Mouse (Mus musculus) heart, embryonic 14.5 days (tissue): Measurements from ENCODE around the gene Gsta4. TPM values are rescaled to one million over a fixed set of nuclear protein-coding genes. Genes with fewer than 3 reads are reported as not detected.
"Not testable (repeated sequence)": the region's sequence is repeated elsewhere in the genome, so short reads cannot be mapped to it uniquely, and the experiment has no call there.

Experiments used
- ATAC-seq: fragments of 200-750 bp; cut with Nextera tagmentation; 2 replicates; pipeline ENCODE4 v1.8.0; 2017; ENCODE audit warnings: low read depth, moderate TSS enrichment; ENCODE audit not compliant: insufficient number of reproducible peaks, insufficient read depth, low FRiP score
- H3K27ac ChIP-seq, 2 experiments: fragments of 200-500 bp in 1 of 2; fragments of 300-500 bp in 1 of 2; sonication (generic) in 1 of 2; replicated peaks in 1 of 2; 2 replicates each; pipeline ENCODE4 v1.5.1; 2012 to 2014; ENCODE audit warnings: low read depth in 2 of 2, low read length in 2 of 2, control low read depth in 1 of 2, mild to moderate bottlenecking in 1 of 2, mixed read lengths in 1 of 2; ENCODE audit not compliant: control insufficient read depth in 1 of 2, insufficient read depth in 1 of 2
- H3K27me3 ChIP-seq: fragments of 300-500 bp; sonication (generic); 2 replicates; pipeline ENCODE4 v1.6.1; 2014; ENCODE audit warnings: mild to moderate bottlenecking, low read length, control low read depth; ENCODE audit not compliant: control insufficient read depth, insufficient read depth
- H3K36me3 ChIP-seq: fragments of 300-500 bp; sonication (generic); 2 replicates; pipeline ENCODE4 v1.6.1; 2014; ENCODE audit warnings: mild to moderate bottlenecking, control low read depth, low read length, mixed read lengths; ENCODE audit not compliant: control insufficient read depth, insufficient read depth
- H3K4me1 ChIP-seq, 2 experiments: fragments of 200-500 bp in 1 of 2; fragments of 300-500 bp in 1 of 2; sonication (generic) in 1 of 2; 2 replicates each; pipeline ENCODE4 v1.6.1; 2012 to 2014; ENCODE audit warnings: low read length in 2 of 2, control low read depth in 1 of 2, mixed read lengths in 1 of 2; ENCODE audit not compliant: control insufficient read depth in 2 of 2, insufficient read depth in 2 of 2
- H3K4me2 ChIP-seq: fragments of 300-500 bp; sonication (generic); 2 replicates; pipeline ENCODE4 v1.6.1; 2014; ENCODE audit warnings: mild to moderate bottlenecking, low read length
- H3K4me3 ChIP-seq, 2 experiments: fragments of 200-500 bp in 1 of 2; fragments of 300-500 bp in 1 of 2; sonication (generic) in 1 of 2; 2 replicates each; pipeline ENCODE4 v1.5.1; 2012 to 2014; ENCODE audit warnings: low read length in 2 of 2, mild to moderate bottlenecking in 2 of 2, control low read depth in 1 of 2, low read depth in 1 of 2, moderate library complexity in 1 of 2; ENCODE audit not compliant: control insufficient read depth in 1 of 2, insufficient read depth in 1 of 2
- H3K9ac ChIP-seq: fragments of 300-500 bp; sonication (generic); 2 replicates; pipeline ENCODE4 v1.6.1; 2014; ENCODE audit warnings: mild to moderate bottlenecking, low read length
- H3K9me3 ChIP-seq: fragments of 300-500 bp; sonication (generic); 2 replicates; pipeline ENCODE4 v1.6.1; 2016; ENCODE audit warnings: low read length, control low read depth; ENCODE audit not compliant: control insufficient read depth
- WGBS: fragments of 180-500 bp; shearing (Covaris S2); extraction: QIAGEN DNeasy Blood & Tissue Kit; methylation state at CpG from one replicate; pipeline ENCODE4 v1.1.7; 2014; 5-methylcytosine and 5-hydroxymethylcytosine counted together
- polyA plus RNA-seq: library from polyadenylated mRNA; unstranded; fragments of >200 nt; fragmentation: Nextera tagmentation; extraction: Ambion mirVana; gene quantifications from 2 replicates; pipeline ENCODE4 v1.2.1, GENCODE M21; 2014

Gsta4 gene
- polyA plus RNA-seq, 1 experiment from 2014 or later: 80.3 TPM

DNA sequence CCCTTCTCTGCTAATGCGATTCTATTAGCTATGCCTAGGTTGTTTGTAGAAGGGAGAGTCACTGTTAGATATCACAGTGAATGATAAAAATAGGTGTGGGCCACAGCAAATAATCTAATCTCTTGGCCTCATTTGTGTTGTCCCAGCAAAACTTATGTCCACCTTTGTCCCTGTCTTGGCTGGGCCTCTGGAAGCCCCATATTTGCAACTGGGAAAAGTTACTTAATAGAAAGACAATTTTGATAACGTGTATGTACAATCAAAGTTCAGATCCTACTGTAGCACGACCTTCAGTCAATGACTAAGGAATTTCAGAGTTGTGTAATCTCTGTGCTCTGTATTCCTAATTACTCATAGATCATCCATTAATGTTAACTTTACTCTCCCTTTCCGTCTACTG lies 34.5 kb downstream of the Gsta4 start:
- ATAC-seq: no peak
- peaks cover 9 to 11% of the 10 kb centered on the region in 2 experiments for H3K4me1 ChIP-seq
- no peaks in the 10 kb centered on the region for H3K9me3 ChIP-seq
- no peak overlapping the region for H3K4me2 ChIP-seq
- H3K27me3 ChIP-seq: no peaks in the 10 kb centered on the region
- WGBS: 53% methylated on average over 4 of the region's 4 CpGs
- H3K36me3 ChIP-seq: no peaks in the 10 kb centered on the region
- H3K27ac ChIP-seq: no peak overlapping the region
- no peak overlapping the region for H3K9ac ChIP-seq
- H3K4me3 ChIP-seq: no peak overlapping the region

DNA sequence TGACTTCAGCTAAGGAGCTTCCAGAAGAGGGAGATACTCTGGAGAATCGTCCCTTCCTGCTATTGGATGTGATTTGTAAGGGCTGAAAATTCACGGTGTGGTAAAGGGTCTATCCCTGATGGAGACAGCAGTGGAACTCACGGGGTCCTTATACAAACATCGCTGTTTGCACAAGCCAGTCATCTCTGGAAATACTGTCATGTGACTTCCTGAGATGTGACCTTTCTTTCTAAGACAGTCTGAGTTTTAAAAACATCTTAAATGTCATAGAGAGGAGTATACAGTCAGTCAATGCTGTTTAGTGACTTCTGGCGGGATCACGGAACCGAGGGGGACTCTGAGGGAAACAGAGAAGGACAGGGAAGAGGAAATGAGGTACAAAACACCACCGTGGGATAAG lies 40.0 kb downstream of the Gsta4 start:
- Histone ChIP-seq H3K27me3 (no peaks in the 10 kb centered on the region), H3K9me3 (no peaks in the 10 kb centered on the region), H3K9ac (no peak overlapping the region), H3K36me3 (no peaks in the 10 kb centered on the region), H3K4me1 (peaks cover 6 to 7% of the 10 kb centered on the region in 2 experiments; a peak in 3 of 4 replicates), H3K4me2 (no peak overlapping the region), H3K27ac (no peak overlapping the region), H3K4me3 (no peak overlapping the region)
- 57% methylated on average over 8 of the region's 8 CpGs for WGBS
- no peak for ATAC-seq

DNA sequence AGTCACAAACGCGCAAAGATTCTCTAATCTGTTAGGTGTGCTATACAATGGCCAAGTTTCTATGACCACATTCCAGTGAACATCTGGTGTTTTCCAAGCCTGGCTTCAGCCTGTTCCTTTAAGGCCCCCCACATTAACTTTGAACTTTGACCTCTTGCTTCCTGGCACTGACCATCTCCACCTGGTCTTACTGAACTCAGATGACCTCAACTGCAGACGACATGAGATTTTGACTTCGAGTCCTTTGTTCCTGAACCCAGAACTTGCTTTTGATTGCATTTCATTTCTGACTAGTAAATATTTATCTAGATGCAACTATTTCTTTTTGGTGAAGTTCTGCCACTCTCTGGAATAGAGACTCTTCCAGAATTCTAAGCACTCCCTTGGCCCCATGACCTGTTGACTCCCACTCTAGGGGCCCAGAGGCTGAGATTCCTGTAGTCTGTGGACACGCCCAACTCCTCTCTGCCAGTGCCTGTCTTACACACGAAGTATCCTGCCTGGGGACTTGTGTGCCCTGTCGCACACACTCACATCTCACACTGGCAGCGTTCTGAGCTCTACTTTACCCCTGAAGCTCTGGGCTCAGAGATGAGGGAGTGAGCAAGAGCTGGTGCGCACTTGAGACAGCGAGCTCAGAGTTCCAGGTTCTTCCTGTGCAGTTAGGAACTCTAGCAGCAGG lies 40.8 kb downstream of the Gsta4 start:
- Histone ChIP-seq H3K9ac (no peak overlapping the region), H3K36me3 (no peaks in the 10 kb centered on the region), H3K9me3 (no peaks in the 10 kb centered on the region), H3K4me3 (no peak overlapping the region), H3K27me3 (no peaks in the 10 kb centered on the region), H3K27ac (no peak overlapping the region), H3K4me1 (peaks cover 6 to 7% of the 10 kb centered on the region in 2 experiments; a peak in 3 of 4 replicates), H3K4me2 (no peak overlapping the region)
- 72% methylated on average over 10 of the region's 10 CpGs for WGBS
- no peak for ATAC-seq

DNA sequence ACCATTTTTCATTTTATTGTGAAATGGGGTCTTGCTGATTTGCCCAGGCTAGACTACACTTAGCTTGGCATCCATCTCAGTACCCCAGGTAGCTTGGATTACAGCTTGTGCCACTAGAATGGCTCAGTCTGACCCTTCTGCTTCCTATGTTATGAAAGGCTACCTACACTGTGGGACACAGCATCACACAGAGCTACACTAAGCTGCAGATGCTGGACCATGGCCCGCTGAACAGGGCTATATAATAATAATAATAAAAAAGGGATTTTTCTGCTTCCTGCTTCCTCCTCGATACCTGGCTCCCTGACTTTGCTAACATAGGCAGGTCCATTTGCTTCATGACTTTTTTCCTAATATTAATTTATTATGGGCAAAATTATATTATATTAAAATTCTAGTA lies 41.8 kb downstream of the Gsta4 start:
- H3K9me3 ChIP-seq: no peaks in the 10 kb centered on the region
- no peaks in the 10 kb centered on the region for H3K27me3 ChIP-seq
- no peak overlapping the region for H3K27ac ChIP-seq
- ATAC-seq: no peak
- peaks cover 6 to 7% of the 10 kb centered on the region in 2 experiments; a peak in 3 of 4 replicates for H3K4me1 ChIP-seq
- no peak overlapping the region for H3K4me2 ChIP-seq
- H3K9ac ChIP-seq: no peak overlapping the region
- no peak overlapping the region for H3K4me3 ChIP-seq
- WGBS: 92% methylated on average over 2 of the region's 2 CpGs
- no peaks in the 10 kb centered on the region for H3K36me3 ChIP-seq

DNA sequence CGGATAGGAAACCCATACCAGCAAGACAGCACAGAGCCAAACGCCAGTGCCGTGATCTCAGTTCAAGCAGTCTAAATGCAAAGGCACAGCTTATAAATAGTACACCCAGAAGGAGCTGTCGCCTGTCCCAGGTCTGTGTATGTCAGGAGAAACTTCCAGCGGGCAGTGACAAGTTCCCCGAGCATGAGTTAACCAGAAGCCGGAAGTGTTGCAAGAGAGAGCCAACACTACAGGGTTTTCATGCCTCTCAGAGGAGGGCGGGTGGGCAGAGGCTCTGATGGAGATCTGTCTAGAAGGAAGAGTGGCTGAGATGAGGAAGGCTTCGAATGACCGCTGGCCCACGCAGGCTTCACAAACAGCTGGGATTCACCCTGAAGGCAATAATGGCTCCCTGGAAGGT lies 42.7 kb downstream of the Gsta4 start:
- Histone ChIP-seq H3K4me3 (no peak overlapping the region), H3K27ac (peak overlapping the region; percentile 51 to 66; a peak in 2 of 4 replicates), H3K4me2 (peak overlapping the region; percentile 15), H3K9ac (no peak overlapping the region), H3K36me3 (no peaks in the 10 kb centered on the region), H3K27me3 (no peaks in the 10 kb centered on the region), H3K4me1 (peaks cover 6 to 7% of the 10 kb centered on the region in 2 experiments; a peak in 3 of 4 replicates), H3K9me3 (no peaks in the 10 kb centered on the region)
- ATAC-seq: no peak
- 42% methylated on average over 11 of the region's 11 CpGs for WGBS

DNA sequence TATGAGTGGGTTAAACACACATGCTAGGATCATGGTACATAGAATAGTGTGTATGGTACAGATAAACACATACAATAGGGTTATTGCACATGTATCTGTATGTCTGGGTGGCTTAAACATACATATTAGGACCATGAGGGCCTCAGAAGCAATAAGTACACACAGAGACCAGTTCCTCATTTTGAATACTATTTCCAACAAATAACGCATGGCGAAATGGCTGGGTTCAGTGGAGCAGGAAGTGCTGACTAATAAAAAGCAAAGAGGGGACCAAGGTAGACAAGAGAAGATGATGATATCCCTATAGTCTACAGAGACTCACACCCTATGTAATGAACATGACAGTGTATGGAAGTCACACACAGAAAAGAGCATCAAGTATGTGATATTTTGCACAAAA lies 45.5 kb downstream of the Gsta4 start:
- WGBS: 89% methylated on average over 2 of the region's 2 CpGs
- Histone ChIP-seq H3K4me2 (no peak overlapping the region), H3K9me3 (no peaks in the 10 kb centered on the region), H3K27me3 (no peaks in the 10 kb centered on the region), H3K4me1 (peaks cover 6 to 7% of the 10 kb centered on the region in 2 experiments; a peak in 3 of 4 replicates), H3K4me3 (no peak overlapping the region), H3K36me3 (no peaks in the 10 kb centered on the region), H3K27ac (no peak overlapping the region), H3K9ac (no peak overlapping the region)
- no peak for ATAC-seq

DNA sequence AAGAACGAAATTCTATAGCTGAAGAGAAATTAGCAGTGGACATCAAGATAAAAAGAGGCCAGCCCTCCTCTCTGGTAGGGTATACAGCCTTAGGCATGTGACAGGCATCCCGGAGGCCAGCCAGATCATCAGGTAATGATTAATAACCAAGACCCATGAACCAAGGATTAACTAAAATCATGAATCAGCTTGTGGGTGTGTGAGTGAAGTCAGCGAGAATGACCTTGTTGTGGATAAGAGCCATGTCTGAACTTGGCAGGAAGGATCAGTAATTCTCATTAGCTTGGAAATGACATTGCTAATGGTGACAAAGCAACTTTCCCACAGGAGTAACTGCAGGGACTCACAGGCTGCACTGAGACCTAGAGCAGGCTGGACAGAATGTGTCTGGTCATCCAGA lies 47.1 kb downstream of the Gsta4 start:
- H3K4me2 ChIP-seq, H3K9ac ChIP-seq, H3K9me3 ChIP-seq, H3K4me3 ChIP-seq, H3K27me3 ChIP-seq, H3K36me3 ChIP-seq, H3K4me1 ChIP-seq, ATAC-seq, H3K27ac ChIP-seq: not testable (repeated sequence)
- 52% methylated on average over 3 of the region's 3 CpGs for WGBS

DNA sequence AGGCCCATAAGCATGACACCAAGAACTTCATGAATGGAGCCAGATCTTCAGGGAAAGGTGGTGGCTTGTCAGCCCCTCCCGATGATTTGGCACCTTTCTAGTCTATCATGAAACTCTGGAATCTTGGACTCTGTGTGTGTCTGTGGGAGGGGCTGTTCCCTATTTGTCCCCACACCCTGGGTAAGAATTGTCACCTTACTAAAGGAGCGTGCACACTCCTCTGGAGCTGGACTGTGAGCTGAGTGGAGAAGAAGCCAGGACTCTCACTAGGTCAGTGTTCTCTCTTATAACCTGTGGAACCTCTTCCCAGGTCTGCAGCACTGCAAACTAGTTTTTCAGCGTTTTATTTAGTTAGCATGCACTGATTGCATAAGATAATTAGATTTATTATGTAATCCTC lies 47.9 kb downstream of the Gsta4 start, which contains the start of gene Gsta1:
Gene Gsta1, plus strand, starts transcription at position 196 of the 400 bp plus-strand sequence.
- not testable (repeated sequence) for H3K9me3 ChIP-seq, H3K27me3 ChIP-seq, H3K27ac ChIP-seq, H3K36me3 ChIP-seq, ATAC-seq, H3K4me3 ChIP-seq, H3K9ac ChIP-seq, H3K4me2 ChIP-seq, H3K4me1 ChIP-seq
- WGBS: 85% methylated on average over 1 of the region's 3 CpGs
